Mouse (Mus musculus): ENCODE data around the gene Slc25a27. TPM values are rescaled to one million over a fixed set of nuclear protein-coding genes. Genes with fewer than 3 reads are reported as not detected.

Slc25a27 gene
- total and polyA plus RNA-seq, 3 experiments, result 0.13 to 0.49 (median 0.40) TPM

GRCm38 (mm10) chr17:43645136-43645535 is 21.9 kb downstream of the Slc25a27 start:
- Histone ChIP-seq H3K9ac (ENCODE audit: insufficient read depth, low read depth) (no peak overlapping the region), H3K4me1 (ENCODE audit: control insufficient read depth in 1 of 2, insufficient read depth in 2 of 2) (no peaks in the 10 kb centered on the region), H3K9me3 (replicated peaks; ENCODE audit: low read length) (peaks cover 38% of the 10 kb centered on the region), H3K4me2 (ENCODE audit: insufficient read depth, low read depth, poor library complexity, severe bottlenecking) (no peak overlapping the region), H3K27ac (ENCODE audit: insufficient read depth, low read depth) (no peak overlapping the region), H3K79me2 (replicated peaks; ENCODE audit: control insufficient read depth, extremely low read depth, insufficient read depth, poor library complexity, severe bottlenecking) (no peaks in the 10 kb centered on the region), H3K27me3 (replicated peaks) (no peaks in the 10 kb centered on the region), H3K4me3 (replicated peaks in 1 of 3; ENCODE audit: low read depth in 2 of 3, low read length in 2 of 3, poor library complexity in 1 of 3) (no peak overlapping the region), H3K36me3 (replicated peaks in 1 of 2; ENCODE audit: control insufficient read depth in 1 of 2, insufficient read depth in 1 of 2, low read length in 1 of 2) (no peaks in the 10 kb centered on the region)
- peak; percentile 6 for DNase-seq (ENCODE audit: extremely low read depth)
- in situ Hi-C loops (cut with MboI; ENCODE audit: low pct_ligation_motif_present, low pct_unique_long_range_greater_than_20kb, low sequenced_read_pairs) (no loop called here), dilution Hi-C loops (cut with MboI; ENCODE audit: extremely low pct_ligation_motif_present, extremely low pct_unique_long_range_greater_than_20kb, low sequenced_read_pairs) (no loop called here)
- TF ChIP-seq CHD1 (IDR thresholded peaks at IDR 0.05; ENCODE audit: low read depth, low read length), result no peak
- TF ChIP-seq UBTF (IDR thresholded peaks at IDR 0.05; ENCODE audit: low read depth, low read length), result no peak
- no peak for TF ChIP-seq USF2 (conservative IDR thresholded peaks at IDR 0.05; ENCODE audit: low read depth, low read length)
- no peak for TF ChIP-seq NELFE (IDR thresholded peaks at IDR 0.05; ENCODE audit: low read depth, low read length)
- no peak for TF ChIP-seq PAX5 (IDR thresholded peaks at IDR 0.05; ENCODE audit: low read length)
- TF ChIP-seq MAX (IDR thresholded peaks at IDR 0.05; ENCODE audit: low read length), result no peak
- TF ChIP-seq E2F4 (IDR thresholded peaks at IDR 0.05; ENCODE audit: insufficient replicate concordance, low read depth, low read length), result no peak
- TF ChIP-seq ZMIZ1 (IDR thresholded peaks at IDR 0.05; ENCODE audit: low read depth, low read length), result no peak
- TF ChIP-seq EP300 (IDR thresholded peaks at IDR 0.05; ENCODE audit: low read length), result no peak

- no peaks in the 10 kb centered on the region for H3K36me3 ChIP-seq (replicated peaks in 1 of 2; ENCODE audit: control insufficient read depth in 1 of 2, insufficient read depth in 1 of 2, low read length in 1 of 2)
- H3K4me2 ChIP-seq (ENCODE audit: insufficient read depth, low read depth, poor library complexity, severe bottlenecking), result no peak overlapping the region
- H3K79me2 ChIP-seq (replicated peaks; ENCODE audit: control insufficient read depth, extremely low read depth, insufficient read depth, poor library complexity, severe bottlenecking), result no peaks in the 10 kb centered on the region
- H3K27ac ChIP-seq (ENCODE audit: insufficient read depth, low read depth), result no peak overlapping the region
- dilution Hi-C loops (cut with MboI; ENCODE audit: extremely low pct_ligation_motif_present, extremely low pct_unique_long_range_greater_than_20kb, low sequenced_read_pairs), result no loop called here
- H3K4me1 ChIP-seq (ENCODE audit: control insufficient read depth in 1 of 2, insufficient read depth in 2 of 2), result no peaks in the 10 kb centered on the region
- H3K9ac ChIP-seq (ENCODE audit: insufficient read depth, low read depth), result no peak overlapping the region
- H3K4me3 ChIP-seq (replicated peaks in 1 of 3; ENCODE audit: low read depth in 2 of 3, low read length in 2 of 3, poor library complexity in 1 of 3), result no peak overlapping the region
- DNase-seq (ENCODE audit: extremely low read depth), result no peak
- no peaks in the 10 kb centered on the region for H3K27me3 ChIP-seq (replicated peaks)
- TF ChIP-seq GABPA (IDR thresholded peaks at IDR 0.05; ENCODE audit: insufficient replicate concordance, low read depth, low read length) (no peak), JUND (conservative IDR thresholded peaks at IDR 0.05; ENCODE audit: low read depth, low read length) (no peak), RAD21 (IDR thresholded peaks at IDR 0.05; ENCODE audit: low read depth, low read length) (no peak), HCFC1 (IDR thresholded peaks at IDR 0.05; ENCODE audit: low read depth, low read length) (no peak), MAX (IDR thresholded peaks at IDR 0.05; ENCODE audit: low read length) (no peak), IRF4 (IDR thresholded peaks at IDR 0.05; ENCODE audit: low read depth, low read length) (no peak)
- H3K9me3 ChIP-seq (replicated peaks; ENCODE audit: low read length), result peaks cover 36% of the 10 kb centered on the region
- in situ Hi-C loops (cut with MboI; ENCODE audit: low pct_ligation_motif_present, low pct_unique_long_range_greater_than_20kb, low sequenced_read_pairs), result no loop called here
Measured at GRCm38 (mm10) chr17:43644375-43644774, 22.6 kb downstream of the Slc25a27 start.

GRCm38 (mm10) chr17:43643191-43643590 is 23.8 kb downstream of the Slc25a27 start:
- no peak for DNase-seq (ENCODE audit: extremely low read depth)
- TF ChIP-seq POLR2AphosphoS2 (IDR thresholded peaks at IDR 0.05; ENCODE audit: low read depth, low read length) (no peak), ZMIZ1 (IDR thresholded peaks at IDR 0.05; ENCODE audit: low read depth, low read length) (no peak), ZKSCAN1 (IDR thresholded peaks at IDR 0.05; ENCODE audit: borderline replicate concordance, low read depth, low read length) (no peak), IRF4 (IDR thresholded peaks at IDR 0.05; ENCODE audit: low read depth, low read length) (no peak), ZNF384 (IDR thresholded peaks at IDR 0.05; ENCODE audit: low read depth, low read length) (no peak), ZC3H11A (IDR thresholded peaks at IDR 0.05; ENCODE audit: low read depth, low read length) (no peak), NELFE (IDR thresholded peaks at IDR 0.05; ENCODE audit: low read depth, low read length) (no peak), CTCF (conservative IDR thresholded peaks at IDR 0.05 in 1 of 2, IDR thresholded peaks at IDR 0.05 in 1 of 2; ENCODE audit: low read depth in 2 of 2, low read length in 2 of 2) (no peak), MAX (IDR thresholded peaks at IDR 0.05; ENCODE audit: low read length) (no peak), TCF12 (IDR thresholded peaks at IDR 0.05; ENCODE audit: low read depth, low read length) (no peak), UBTF (IDR thresholded peaks at IDR 0.05; ENCODE audit: low read depth, low read length) (no peak), E2F4 (IDR thresholded peaks at IDR 0.05; ENCODE audit: insufficient replicate concordance, low read depth, low read length) (no peak)
- Histone ChIP-seq H3K4me2 (ENCODE audit: insufficient read depth, low read depth, poor library complexity, severe bottlenecking) (no peak overlapping the region), H3K4me1 (ENCODE audit: control insufficient read depth in 1 of 2, insufficient read depth in 2 of 2) (no peaks in the 10 kb centered on the region), H3K36me3 (replicated peaks in 1 of 2; ENCODE audit: control insufficient read depth in 1 of 2, insufficient read depth in 1 of 2, low read length in 1 of 2) (no peaks in the 10 kb centered on the region), H3K27me3 (replicated peaks) (no peaks in the 10 kb centered on the region), H3K27ac (ENCODE audit: insufficient read depth, low read depth) (no peak overlapping the region), H3K79me2 (replicated peaks; ENCODE audit: control insufficient read depth, extremely low read depth, insufficient read depth, poor library complexity, severe bottlenecking) (no peaks in the 10 kb centered on the region), H3K4me3 (replicated peaks in 1 of 3; ENCODE audit: low read depth in 2 of 3, low read length in 2 of 3, poor library complexity in 1 of 3) (no peak overlapping the region), H3K9me3 (replicated peaks; ENCODE audit: low read length) (peaks cover 43% of the 10 kb centered on the region), H3K9ac (ENCODE audit: insufficient read depth, low read depth) (no peak overlapping the region)
- in situ Hi-C loops (cut with MboI; ENCODE audit: low pct_ligation_motif_present, low pct_unique_long_range_greater_than_20kb, low sequenced_read_pairs), result no loop called here
- dilution Hi-C loops (cut with MboI; ENCODE audit: extremely low pct_ligation_motif_present, extremely low pct_unique_long_range_greater_than_20kb, low sequenced_read_pairs), result no loop called here
